Mouse (Mus musculus) layer of hippocampus, adult 2 months (tissue): Measurements from ENCODE around the gene Gm9376. TPM values are rescaled to one million over a fixed set of nuclear protein-coding genes. Genes with fewer than 3 reads are reported as not detected.

ENCODE experiments used
- DNase-seq, 2 experiments: peaks; one replicate each; pipeline ENCODE4 v3.0.0; 2022; ENCODE audit warnings: low spot score in 2 of 2
- H3K27ac ChIP-seq: fragments of 200-600 bp; 2 replicates; pipeline ENCODE4 v1.8.1; 2022
- H3K4me3 ChIP-seq: fragments of 200-600 bp; 2 replicates; pipeline ENCODE4 v1.8.1; 2022; ENCODE audit warnings: mild to moderate bottlenecking
- CTCF ChIP-seq: fragments of 200-600 bp; conservative IDR thresholded peaks from 2 replicates; pipeline ENCODE4 v1.8.1; 2022; ENCODE audit warnings: antibody characterized with exemption, mild to moderate bottlenecking, moderate library complexity
- total RNA-seq, 2 experiments: library from RNA; stranded (reverse); gene quantifications; 2 replicates each; pipeline ENCODE4 v1.2.3; 2021

Gm9376 gene
- total RNA-seq, 2 experiments from 2014 or later: not detected

- no peak overlapping the region for H3K4me3 ChIP-seq
Measured at GRCm38 (mm10) chr14:118237786-118238185, 29.0 kb upstream of the Gm9376 start.

DNA sequence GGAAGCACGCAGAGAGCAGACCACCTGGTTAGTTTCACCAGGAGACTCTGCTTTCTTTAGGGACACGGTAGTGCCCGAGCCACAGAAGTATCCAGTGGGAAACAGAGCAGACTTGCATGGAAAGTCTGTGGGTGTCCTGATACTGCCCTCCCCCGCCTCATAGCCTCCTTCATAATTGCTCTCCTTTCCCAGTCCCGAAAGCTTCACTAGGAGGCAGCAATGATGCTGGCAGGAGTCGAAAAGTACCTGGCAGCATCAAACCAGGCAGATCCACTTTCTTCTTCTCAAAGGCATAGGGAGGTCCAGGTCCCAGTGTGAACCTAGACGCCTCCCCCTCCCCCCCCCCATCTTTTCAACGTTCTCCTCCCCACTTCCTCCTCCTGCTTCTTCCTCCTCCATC is 27.4 kb upstream of the Gm9376 start:
- H3K4me3 ChIP-seq: no peak overlapping the region
- peak; percentile 21 for TF ChIP-seq CTCF
- H3K27ac ChIP-seq: no peak overlapping the region
- DNase-seq: no peak

More at GRCm38 (mm10) chr14:118237786-118238185, 29.0 kb upstream of the Gm9376 start:
- no peak overlapping the region for H3K27ac ChIP-seq
- no peak for DNase-seq
- no peak for TF ChIP-seq CTCF

DNA sequence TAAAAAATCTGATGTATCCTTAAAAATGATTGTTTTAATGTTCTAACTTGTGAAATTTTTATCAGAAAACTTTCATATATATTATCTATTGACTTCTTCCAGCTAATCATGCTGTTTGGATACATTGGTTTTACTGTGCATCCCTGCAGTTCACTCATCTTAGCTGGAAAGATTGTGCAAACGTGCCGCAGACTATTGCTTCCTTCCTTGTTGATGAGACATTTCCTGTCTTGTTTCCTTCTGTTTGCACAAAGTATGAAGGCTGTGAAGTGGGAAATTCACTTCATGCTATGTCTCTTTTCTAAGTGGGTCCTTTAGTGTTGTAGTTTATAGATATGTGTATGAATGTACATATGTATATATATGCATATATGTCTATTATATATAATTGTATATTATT is 25.3 kb upstream of the Gm9376 start:
- Histone ChIP-seq H3K27ac (no peak overlapping the region), H3K4me3 (no peak overlapping the region)
- TF ChIP-seq CTCF: no peak
- DNase-seq: no peak

DNA sequence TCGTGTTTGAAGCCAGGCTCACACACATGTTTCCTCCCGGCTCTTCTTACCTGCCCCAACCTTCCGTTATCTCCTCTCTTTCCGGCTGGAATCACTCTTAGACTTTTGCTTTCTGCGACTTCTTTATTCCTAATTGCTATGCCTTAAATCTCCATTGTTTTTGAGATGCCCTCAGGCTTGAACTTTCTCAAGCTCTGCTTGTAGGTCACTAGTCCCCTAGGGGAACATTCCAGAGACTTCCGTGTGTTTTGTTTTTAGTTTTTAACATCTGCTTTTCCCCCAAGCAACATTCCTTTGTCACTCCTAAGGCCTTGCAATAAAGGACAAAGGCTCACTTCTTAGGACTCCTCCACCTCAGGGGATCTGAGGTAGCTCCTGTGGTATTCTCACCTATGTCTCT is 13.4 kb upstream of the Gm9376 start:
- no peak for TF ChIP-seq CTCF
- no peak overlapping the region for H3K4me3 ChIP-seq
- DNase-seq: no peak
- H3K27ac ChIP-seq: no peak overlapping the region

DNA sequence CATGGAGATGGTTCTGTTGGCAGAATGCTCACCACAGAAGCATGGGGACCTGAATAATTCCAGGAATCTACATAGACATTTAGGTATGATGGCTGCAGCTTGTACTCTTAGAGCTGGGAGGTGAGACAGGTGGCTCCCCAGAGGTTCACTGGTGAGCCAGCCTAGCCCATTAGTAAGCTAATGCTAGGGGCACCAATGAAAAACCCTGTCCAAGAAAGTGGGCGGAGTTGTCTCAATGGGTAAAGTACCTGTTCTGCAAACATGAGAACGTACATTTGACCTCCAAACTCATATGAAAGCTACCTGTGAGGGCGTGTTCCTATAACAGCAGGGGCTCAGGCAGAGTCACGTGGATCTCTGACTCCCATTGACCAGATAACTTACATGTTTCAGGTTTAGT is 2.1 kb downstream of the Gm9376 start:
- no peak for TF ChIP-seq CTCF
- H3K27ac ChIP-seq: no peak overlapping the region
- no peak for DNase-seq
- H3K4me3 ChIP-seq: no peak overlapping the region

DNA sequence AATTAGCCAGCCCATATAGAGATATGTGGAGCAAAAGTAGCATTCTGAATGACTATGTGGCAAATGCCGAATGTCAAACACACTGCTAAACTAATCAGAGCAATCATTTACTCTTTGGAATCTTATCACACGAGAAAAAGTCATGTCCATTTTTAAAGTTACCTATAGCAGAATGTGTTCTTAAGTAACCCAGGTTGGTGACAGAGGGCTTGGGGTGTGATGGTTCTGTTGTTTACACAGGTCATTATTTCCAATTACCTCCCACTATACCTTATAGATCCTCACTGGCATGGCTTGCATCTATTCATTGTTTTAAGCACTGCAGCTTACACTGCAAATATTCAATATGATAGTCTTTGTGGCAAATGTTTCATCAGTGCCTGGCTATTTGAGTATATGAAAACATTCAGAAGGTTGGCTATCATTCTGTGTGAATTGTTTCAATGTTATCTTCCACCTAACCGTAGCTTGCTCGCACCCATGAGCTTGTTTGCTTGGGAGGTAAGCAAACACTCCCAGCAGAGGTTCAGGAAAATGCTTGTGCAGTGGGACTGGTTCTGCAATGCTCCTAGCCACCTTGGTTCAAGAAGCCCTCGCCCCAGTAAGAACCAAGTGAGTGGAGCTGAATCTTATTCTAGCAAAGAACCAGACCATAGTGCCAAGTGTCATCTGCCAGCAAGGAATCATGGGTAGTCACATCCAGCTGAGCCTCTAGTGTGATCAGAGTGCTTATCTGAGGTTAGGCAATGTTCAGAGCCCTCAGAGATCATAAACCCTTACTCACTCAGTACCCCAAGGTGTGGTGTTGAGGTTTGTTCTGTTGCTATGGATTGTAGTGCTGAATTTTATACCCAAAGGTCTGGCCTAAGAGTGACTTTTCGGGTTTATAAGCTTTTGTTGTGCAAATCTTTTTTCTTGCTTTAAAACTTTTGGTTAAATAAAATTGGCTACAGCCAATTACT is 6.1 kb downstream of the Gm9376 start:
- DNase-seq: no peak
- TF ChIP-seq CTCF: no peak

GRCm38 (mm10) chr14:118277704-118278498 is 11.1 kb downstream of the Gm9376 start:
- TF ChIP-seq CTCF: no peak
- no peak for DNase-seq
- Histone ChIP-seq H3K4me3 (no peak overlapping the region), H3K27ac (no peak overlapping the region)

More for the DNA sequence above, 6.1 kb downstream of the Gm9376 start:
- Histone ChIP-seq H3K4me3 (no peak overlapping the region), H3K27ac (no peak overlapping the region)

GRCm38 (mm10) chr14:118282272-118282671 is 15.5 kb downstream of the Gm9376 start:
- no peak for TF ChIP-seq CTCF
- Histone ChIP-seq H3K4me3 (no peak overlapping the region), H3K27ac (no peak overlapping the region)
- no peak for DNase-seq

DNA sequence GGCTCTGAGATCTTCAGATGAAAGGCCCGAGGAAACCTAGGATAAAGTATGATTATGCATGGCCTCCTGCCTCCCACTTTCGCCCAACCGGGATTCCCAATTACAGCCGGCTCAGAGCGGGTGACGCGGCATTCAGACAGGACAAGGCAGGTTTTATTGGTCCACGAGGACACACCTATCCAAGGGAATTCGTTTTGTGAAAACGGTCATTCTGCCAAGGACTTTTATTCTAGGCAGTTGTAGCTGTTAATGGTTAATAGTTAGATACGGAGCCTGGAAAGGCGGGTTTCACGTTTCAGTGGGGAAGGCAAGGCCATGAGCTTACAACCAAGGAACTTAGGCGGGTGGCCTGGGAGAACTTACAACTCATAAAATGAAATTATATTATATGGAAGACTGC is 16.2 kb downstream of the Gm9376 start:
- TF ChIP-seq CTCF: no peak
- Histone ChIP-seq H3K27ac (no peak overlapping the region), H3K4me3 (no peak overlapping the region)
- DNase-seq: no peak

DNA sequence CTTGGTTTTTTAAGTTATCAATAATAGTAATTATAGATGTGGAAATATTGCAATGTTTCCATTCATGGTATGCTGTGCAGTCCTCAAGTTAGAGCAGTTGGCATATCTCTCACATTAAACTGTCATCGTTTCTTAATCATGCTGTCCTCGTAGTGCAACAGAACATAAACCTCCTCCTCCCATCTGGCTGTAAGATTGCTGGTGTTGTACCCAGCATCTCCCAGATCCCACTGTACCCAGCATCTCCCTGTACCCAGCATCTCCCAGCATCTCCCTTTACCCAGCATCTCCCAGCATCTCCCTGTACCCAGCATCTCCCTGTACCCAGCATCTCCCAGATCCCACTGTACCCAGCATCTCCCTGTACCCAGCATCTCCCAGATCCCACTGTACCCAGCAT is 19.3 kb downstream of the Gm9376 start:
- H3K4me3 ChIP-seq: no peak overlapping the region
- DNase-seq: peak; percentile 19 to 62
- TF ChIP-seq CTCF: no peak
- H3K27ac ChIP-seq: no peak overlapping the region

DNA sequence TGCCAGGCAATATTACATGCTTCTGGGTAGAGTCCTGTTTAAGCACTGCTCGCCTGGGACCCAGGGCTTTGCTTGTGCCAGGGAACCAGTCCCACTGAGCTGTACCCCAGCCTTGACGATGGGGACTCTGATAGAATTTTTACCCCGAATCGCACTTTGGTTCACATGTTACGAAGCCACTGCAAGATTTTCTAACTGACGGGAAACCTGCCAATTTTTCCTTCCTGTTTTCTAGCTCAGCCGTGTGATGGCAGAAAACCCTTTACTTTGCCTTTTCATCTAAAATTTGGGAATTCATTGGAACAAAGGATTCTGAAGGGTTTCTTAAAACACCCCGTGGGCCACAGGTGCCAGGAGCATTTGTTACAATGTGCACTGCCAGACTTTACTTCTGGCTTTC is 22.4 kb downstream of the Gm9376 start:
- no peak for TF ChIP-seq CTCF
- no peak for DNase-seq
- H3K27ac ChIP-seq: no peak overlapping the region
- no peak overlapping the region for H3K4me3 ChIP-seq

GRCm38 (mm10) chr14:118290009-118290408 is 23.2 kb downstream of the Gm9376 start:
- no peak for TF ChIP-seq CTCF

DNA sequence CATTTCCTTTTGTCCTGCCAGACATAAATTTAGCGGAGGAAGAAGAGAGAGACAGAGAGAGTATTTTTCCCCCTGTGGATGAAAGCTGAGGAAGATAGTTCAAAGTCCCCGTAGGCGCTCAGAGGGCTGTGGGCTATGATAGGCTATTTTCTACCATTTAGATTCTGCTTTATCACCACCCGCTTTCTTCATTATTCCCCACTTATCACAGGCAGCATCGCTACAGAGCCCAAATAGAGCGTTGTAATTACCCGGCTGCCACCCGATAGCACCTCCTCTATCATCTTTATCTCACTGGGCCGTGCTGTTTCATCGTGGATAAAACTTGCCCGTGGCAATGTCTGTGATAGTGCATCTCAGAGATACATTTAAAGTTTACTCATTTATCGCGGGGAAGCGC is 35.8 kb downstream of the Gm9376 start:
- Histone ChIP-seq H3K4me3 (no peak overlapping the region), H3K27ac (no peak overlapping the region)
- DNase-seq: no peak
- no peak for TF ChIP-seq CTCF

More at GRCm38 (mm10) chr14:118290009-118290408, 23.2 kb downstream of the Gm9376 start:
- DNase-seq: no peak
- no peak overlapping the region for H3K4me3 ChIP-seq
- no peak overlapping the region for H3K27ac ChIP-seq

DNA sequence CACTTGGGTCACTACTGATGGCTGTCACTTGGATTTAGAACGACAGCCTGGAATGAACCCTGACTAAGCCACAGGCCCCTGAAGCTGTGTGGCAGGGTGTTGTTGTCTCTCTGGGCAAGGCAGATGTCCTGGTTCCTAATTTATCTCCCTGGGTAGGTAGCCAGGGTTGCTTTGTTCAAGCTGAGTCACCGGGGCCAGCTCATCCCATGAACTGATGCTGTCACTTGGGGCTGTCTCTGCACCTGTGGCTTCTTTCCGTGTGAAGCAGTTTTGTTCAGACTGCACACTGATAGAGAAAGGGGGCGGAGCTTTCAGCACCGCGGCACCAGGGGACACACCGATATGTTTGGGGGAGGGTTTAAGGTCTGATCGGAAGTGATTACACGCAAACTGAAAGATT is 37.8 kb downstream of the Gm9376 start:
- H3K4me3 ChIP-seq: no peak overlapping the region
- no peak overlapping the region for H3K27ac ChIP-seq
- DNase-seq: no peak
- TF ChIP-seq CTCF: no peak
